10 mouse cellular contexts compared by ENCODE assay signal in genomic region chr3:145816807-145817206, GRCm38 (mm10). TPM values are rescaled to one million over a fixed set of nuclear protein-coding genes. Genes with fewer than 3 reads are reported as not detected.
DNase-seq lines count a peak whose midpoint lies in the region; ATAC-seq and TF ChIP-seq lines count a peak whose summit lies in the region.
"Had no signal": no experiment of that assay in that cellular context is flagged by ENCODE, and none has a peak within 500 bp of the region (broad histone marks: within the 10 kb centered on the region; RNA-seq: fewer than 3 reads in every experiment).

No protein-coding gene starts in this region.

- H3K9ac ChIP-seq in forebrain, embryonic 12.5 days = no peak overlapping the region
- H3K9ac ChIP-seq in forebrain, embryonic 14.5 days (ENCODE audit: low read length) = no peak overlapping the region
- no peak overlapping the region for H3K9ac ChIP-seq in hindbrain, embryonic 15.5 days
- H3K9ac ChIP-seq in lung, embryonic 14.5 days = no peak overlapping the region
- H3K9ac ChIP-seq: embryonic facial prominence, embryonic 12.5 days had no signal

- no peak for ATAC-seq in forebrain, embryonic 12.5 days (ENCODE audit: low FRiP score)
- no peak for ATAC-seq in forebrain, embryonic 14.5 days
- peak; percentile 9; the same call in 1 of the 2 replicates for ATAC-seq in hindbrain, embryonic 15.5 days (ENCODE audit: low FRiP score, low read depth)
- no peak for ATAC-seq in lung, embryonic 14.5 days (ENCODE audit: insufficient read depth)

- no peak for TF ChIP-seq CTCF in brain, embryonic 14.5 days (IDR thresholded peaks at IDR 0.05; ENCODE audit: borderline replicate concordance, extremely low read depth, insufficient read depth, insufficient read length)
- TF ChIP-seq CTCF in lung, embryonic 14.5 days (IDR thresholded peaks at IDR 0.05; ENCODE audit: low read depth) = no peak

- H3K4me1 ChIP-seq in forebrain, embryonic 12.5 days = peaks cover 10% of the 10 kb centered on the region
- H3K4me1 ChIP-seq in forebrain, embryonic 14.5 days (ENCODE audit: control insufficient read depth, insufficient read depth, low read length) = peaks cover 7% of the 10 kb centered on the region; the same call in 1 of the 2 replicates
- H3K4me1 ChIP-seq in hindbrain, embryonic 15.5 days (replicated peaks) = peaks cover 15% of the 10 kb centered on the region; the same call in 1 of the 2 replicates
- peaks cover 13% of the 10 kb centered on the region; the same call in 1 of the 2 replicates for H3K4me1 ChIP-seq in lung, embryonic 14.5 days (ENCODE audit: insufficient read depth)
- H3K4me1 ChIP-seq: embryonic facial prominence, embryonic 12.5 days had no signal

- no peak for TF ChIP-seq POLR2A in brain, embryonic 14.5 days (IDR thresholded peaks at IDR 0.05; ENCODE audit: borderline replicate concordance, extremely low read depth, insufficient read depth, insufficient read length, poor library complexity, severe bottlenecking)

- H3K27me3 ChIP-seq in forebrain, embryonic 12.5 days = no peaks in the 10 kb centered on the region
- no peaks in the 10 kb centered on the region for H3K27me3 ChIP-seq in forebrain, embryonic 14.5 days (replicated peaks; ENCODE audit: control insufficient read depth, insufficient read depth, low read length)
- no peaks in the 10 kb centered on the region for H3K27me3 ChIP-seq in hindbrain, embryonic 15.5 days
- no peaks in the 10 kb centered on the region for H3K27me3 ChIP-seq in lung, embryonic 14.5 days (ENCODE audit: insufficient read depth, low read length)
- H3K27me3 ChIP-seq: embryonic facial prominence, embryonic 12.5 days had no signal

- WGBS in forebrain, embryonic 12.5 days = 92% methylated on average over 1 of the region's 1 CpGs
- 86% methylated on average over 1 of the region's 1 CpGs for WGBS in forebrain, embryonic 14.5 days
- WGBS in hindbrain, embryonic 15.5 days = 74% methylated on average over 1 of the region's 1 CpGs
- WGBS in lung, embryonic 14.5 days = 53% methylated on average over 1 of the region's 1 CpGs

- H3K27ac ChIP-seq in forebrain, embryonic 12.5 days = peak overlapping the region; percentile 43; the same call in 1 of the 2 replicates
- no peak overlapping the region for H3K27ac ChIP-seq in forebrain, embryonic 14.5 days (ENCODE audit: low read depth, low read length)
- H3K27ac ChIP-seq in hindbrain, embryonic 15.5 days (replicated peaks) = peak overlapping the region; percentile 41; the same call in 1 of the 2 replicates
- H3K27ac ChIP-seq in lung, embryonic 14.5 days (ENCODE audit: low read depth) = peak overlapping the region; percentile 2; the same call in 1 of the 2 replicates
- H3K27ac ChIP-seq: embryonic facial prominence, embryonic 12.5 days had no signal

- no peak for DNase-seq in forebrain, embryonic 14.5 days (ENCODE audit: low spot score)
- DNase-seq in brain, embryonic 14.5 days (ENCODE audit: low read depth) = peak; percentile 42
- peak; percentile 39 for DNase-seq in lung, embryonic 14.5 days
- no peak for DNase-seq in urinary bladder, adult 2 months (ENCODE audit: low spot score)
- DNase-seq in frontal cortex, postnatal 14 days (ENCODE audit: low spot score in 2 of 2) = no peak
- no peak for DNase-seq in layer of hippocampus, adult 8-10 months (ENCODE audit: low spot score in 2 of 2)
- DNase-seq: adrenal gland, postnatal 25 days had no signal

- no peaks in the 10 kb centered on the region for H3K36me3 ChIP-seq in forebrain, embryonic 12.5 days (replicated peaks)
- no peaks in the 10 kb centered on the region for H3K36me3 ChIP-seq in forebrain, embryonic 14.5 days (ENCODE audit: control insufficient read depth, insufficient read depth, low read length)
- H3K36me3 ChIP-seq in hindbrain, embryonic 15.5 days = no peaks in the 10 kb centered on the region
- no peaks in the 10 kb centered on the region for H3K36me3 ChIP-seq in lung, embryonic 14.5 days (ENCODE audit: insufficient read depth)
- H3K36me3 ChIP-seq: embryonic facial prominence, embryonic 12.5 days had no signal

- H3K9me3 ChIP-seq in forebrain, embryonic 12.5 days = no peaks in the 10 kb centered on the region
- H3K9me3 ChIP-seq in forebrain, embryonic 14.5 days (replicated peaks; ENCODE audit: control insufficient read depth, low read length) = no peaks in the 10 kb centered on the region
- H3K9me3 ChIP-seq in hindbrain, embryonic 15.5 days = no peaks in the 10 kb centered on the region
- H3K9me3 ChIP-seq in lung, embryonic 14.5 days (ENCODE audit: low read depth, low read length) = no peaks in the 10 kb centered on the region
- H3K9me3 ChIP-seq: embryonic facial prominence, embryonic 12.5 days had no signal

- H3K4me2 ChIP-seq in forebrain, embryonic 12.5 days = no peak overlapping the region
- H3K4me2 ChIP-seq in forebrain, embryonic 14.5 days (ENCODE audit: low read length) = no peak overlapping the region
- H3K4me2 ChIP-seq in hindbrain, embryonic 15.5 days = no peak overlapping the region
- H3K4me2 ChIP-seq in lung, embryonic 14.5 days = no peak overlapping the region
- H3K4me2 ChIP-seq: embryonic facial prominence, embryonic 12.5 days had no signal

- H3K4me3 ChIP-seq in forebrain, embryonic 12.5 days (replicated peaks) = no peak overlapping the region
- H3K4me3 ChIP-seq in forebrain, embryonic 14.5 days (ENCODE audit: low read depth, low read length) = no peak overlapping the region
- no peak overlapping the region for H3K4me3 ChIP-seq in hindbrain, embryonic 15.5 days
- H3K4me3 ChIP-seq in lung, embryonic 14.5 days (ENCODE audit: low read depth, low read length) = no peak overlapping the region
- H3K4me3 ChIP-seq: embryonic facial prominence, embryonic 12.5 days had no signal

RNA-seq across cellular contexts. Expression of gene Ddah1, which starts 58.3 kb away (rescaled TPM):
- polyA plus RNA-seq in forebrain, embryonic 12.5 days (2016; fragmentation: Nextera tagmentation; extraction: Ambion mirVana) = 85.9 and 103 TPM in 2 replicates
- polyA plus RNA-seq in forebrain, embryonic 14.5 days (2014; fragmentation: Nextera tagmentation; extraction: Ambion mirVana) = 129 and 147 TPM in 2 replicates
- 81.7 and 89.4 TPM in 2 replicates for polyA plus RNA-seq in brain, embryonic 14.5 days (2012; rRNA removed)
- 114 and 122 TPM in 2 replicates for polyA plus RNA-seq in hindbrain, embryonic 15.5 days (2015; fragmentation: Nextera tagmentation; extraction: Ambion mirVana)
- 30.1 and 35.1 TPM in 2 replicates for polyA plus RNA-seq in lung, embryonic 14.5 days (2014; fragmentation: Nextera tagmentation; extraction: Ambion mirVana)
- 0.74 and 0.94 TPM in 2 replicates for polyA plus RNA-seq in urinary bladder, adult 2 months (2012; rRNA removed)
- total RNA-seq in layer of hippocampus, adult 8-10 months (2022) = 10 to 100 TPM; 55.4 to 64.4 (median 60.5) TPM

Comparison
In these comparisons a context has a peak if more than half of its experiments do, and no peak if none do; other contexts are left out.
1. DNase-seq: peak in brain, embryonic 14.5 days (single experiment) and lung, embryonic 14.5 days (single experiment); none in forebrain, embryonic 14.5 days (single experiment), urinary bladder, adult 2 months (single experiment), frontal cortex, postnatal 14 days (0 of 2) and layer of hippocampus, adult 8-10 months (0 of 2).
2. RNA of gene Ddah1, which starts 58.3 kb away (polyA plus RNA-seq): 129 to 147 TPM in forebrain, embryonic 14.5 days, 114 to 122 TPM in hindbrain, embryonic 15.5 days, 85.9 to 103 TPM in forebrain, embryonic 12.5 days, 81.7 to 89.4 TPM in brain, embryonic 14.5 days and 30.1 to 35.1 TPM in lung, embryonic 14.5 days; 0.74 to 0.94 TPM in urinary bladder, adult 2 months; every median in the first group is over 10 times any median in the second.